In genomic region chr10:117544680-117545546, GRCm38 (mm10) we compare ENCODE assay signal across 8 mouse cellular contexts.
DNase-seq lines count a peak whose midpoint lies in the region; ATAC-seq lines count a peak whose summit lies in the region.

No protein-coding gene starts in this region.

- ATAC-seq in intestine, embryonic 16.5 days = no peak

- peak; percentile 22 for DNase-seq in gastrocnemius, postnatal 14 days
- DNase-seq in gastrocnemius, adult 18-20 months (ENCODE audit: low spot score) = no peak
- DNase-seq in retina, embryonic 14.5 days (ENCODE audit: low spot score) = peak; percentile 9
- DNase-seq in retina, postnatal 1 day = no peak
- DNase-seq in mesoderm, embryonic 11.5 days (ENCODE audit: low read depth, low spot score) = peak; percentile 45
- no peak for DNase-seq in cerebellum, postnatal 4 days (ENCODE audit: low spot score in 2 of 2)
- no peak for DNase-seq in right cerebral cortex, adult 2 months (ENCODE audit: low spot score in 2 of 2)

- WGBS in intestine, embryonic 16.5 days = 57% methylated on average over 15 of the region's 15 CpGs

- H3K4me3 ChIP-seq in intestine, embryonic 16.5 days (ENCODE audit: low read length) = no peak overlapping the region

- H3K27ac ChIP-seq in intestine, embryonic 16.5 days (ENCODE audit: low read length) = no peak overlapping the region

- no peaks in the 10 kb centered on the region for H3K36me3 ChIP-seq in intestine, embryonic 16.5 days (ENCODE audit: control insufficient read depth, insufficient read depth, low read length)

- H3K9ac ChIP-seq in intestine, embryonic 16.5 days (ENCODE audit: low read depth, low read length) = no peak overlapping the region

- no peak overlapping the region for H3K4me2 ChIP-seq in intestine, embryonic 16.5 days (ENCODE audit: low read depth, low read length)

- H3K4me1 ChIP-seq in intestine, embryonic 16.5 days (ENCODE audit: control insufficient read depth, insufficient read depth, low read length) = no peaks in the 10 kb centered on the region

- H3K9me3 ChIP-seq in intestine, embryonic 16.5 days (ENCODE audit: control insufficient read depth, low read length) = no peaks in the 10 kb centered on the region

- intact Hi-C loops in gastrocnemius, postnatal 14 days (cut with DNase I; ENCODE audit: low total_unique reads) = no loop called here

- no peaks in the 10 kb centered on the region for H3K27me3 ChIP-seq in intestine, embryonic 16.5 days (replicated peaks; ENCODE audit: control insufficient read depth, insufficient read depth, low read length)

Comparison
In these comparisons a context has a peak if more than half of its experiments do, and no peak if none do; other contexts are left out.
1. DNase-seq: peak in gastrocnemius, postnatal 14 days (single experiment), retina, embryonic 14.5 days (single experiment) and mesoderm, embryonic 11.5 days (single experiment); none in gastrocnemius, adult 18-20 months (single experiment), retina, postnatal 1 day (single experiment), cerebellum, postnatal 4 days (0 of 2) and right cerebral cortex, adult 2 months (0 of 2).